Mouse (Mus musculus) limb, embryonic 13.5 days (tissue): ENCODE results near the gene Il10rb. TPM values are rescaled to one million over a fixed set of nuclear protein-coding genes. Genes with fewer than 3 reads are reported as not detected.

Experiments used
- ATAC-seq: fragments of 200-750 bp; cut with Nextera tagmentation; 2 replicates; pipeline ENCODE4 v1.8.0; 2017; ENCODE audit warnings: low read depth, moderate number of reproducible peaks, moderate TSS enrichment; ENCODE audit not compliant: low FRiP score
- H3K27ac ChIP-seq: fragments of 300-500 bp; sonication (generic); 2 replicates; pipeline ENCODE4 v1.5.1; 2015; ENCODE audit warnings: inconsistent platforms, mild to moderate bottlenecking, moderate library complexity
- H3K27me3 ChIP-seq: fragments of 300-500 bp; sonication (generic); 2 replicates; pipeline ENCODE4 v1.6.1; 2015; ENCODE audit warnings: mild to moderate bottlenecking, inconsistent platforms
- H3K36me3 ChIP-seq: fragments of 300-500 bp; sonication (generic); 2 replicates; pipeline ENCODE4 v1.6.1; 2015; ENCODE audit warnings: inconsistent platforms, mild to moderate bottlenecking, moderate library complexity
- H3K4me1 ChIP-seq: fragments of 300-500 bp; sonication (generic); 2 replicates; pipeline ENCODE4 v1.6.1; 2015; ENCODE audit warnings: inconsistent platforms
- H3K4me2 ChIP-seq: fragments of 300-500 bp; sonication (generic); replicated peaks from 2 replicates; pipeline ENCODE4 v1.6.1; 2015; ENCODE audit warnings: inconsistent platforms, mild to moderate bottlenecking, moderate library complexity
- H3K4me3 ChIP-seq: fragments of 300-500 bp; sonication (generic); 2 replicates; pipeline ENCODE4 v1.5.1; 2015; ENCODE audit warnings: moderate library complexity, mild to moderate bottlenecking, inconsistent platforms
- H3K9ac ChIP-seq: fragments of 300-500 bp; sonication (generic); 2 replicates; pipeline ENCODE4 v1.6.1; 2015; ENCODE audit warnings: mild to moderate bottlenecking, inconsistent platforms
- H3K9me3 ChIP-seq: fragments of 300-500 bp; sonication (generic); 2 replicates; pipeline ENCODE4 v1.6.1; 2016; ENCODE audit warnings: inconsistent platforms
- WGBS: fragments of 180-500 bp; shearing (Covaris S2); methylation state at CpG from one replicate; pipeline ENCODE4 v1.1.7; 2015; 5-methylcytosine and 5-hydroxymethylcytosine counted together
- polyA plus RNA-seq: library from polyadenylated mRNA; unstranded; fragments of >200 nt; fragmentation: Nextera tagmentation; extraction: Ambion mirVana; gene quantifications from 2 replicates; pipeline ENCODE4 v1.2.1, GENCODE M21; 2015

The Il10rb gene
- polyA plus RNA-seq, 1 experiment from 2014 or later, result 18.2 TPM

- 59% methylated on average over 10 of the region's 10 CpGs for WGBS
- peaks cover 66% of the 10 kb centered on the region for H3K36me3 ChIP-seq
- no peaks in the 10 kb centered on the region for H3K4me1 ChIP-seq
- no peak overlapping the region for H3K4me2 ChIP-seq
- no peak overlapping the region for H3K9ac ChIP-seq
- H3K4me3 ChIP-seq, result no peak overlapping the region
- no peaks in the 10 kb centered on the region; the same call in 1 of the 2 replicates for H3K9me3 ChIP-seq
- ATAC-seq, result no peak
- no peak overlapping the region for H3K27ac ChIP-seq
- H3K27me3 ChIP-seq, result no peaks in the 10 kb centered on the region
These were observed 20.3 kb upstream of the Il10rb start for GRCm38 (mm10) chr16:91385621-91386020.

- no peaks in the 10 kb centered on the region for H3K4me1 ChIP-seq
- no peaks in the 10 kb centered on the region; the same call in 1 of the 2 replicates for H3K9me3 ChIP-seq
- no peak overlapping the region for H3K9ac ChIP-seq
- 89% methylated on average over 10 of the region's 10 CpGs for WGBS
- no peak overlapping the region for H3K27ac ChIP-seq
- no peaks in the 10 kb centered on the region for H3K27me3 ChIP-seq
- no peak overlapping the region for H3K4me2 ChIP-seq
- ATAC-seq, result no peak
- H3K36me3 ChIP-seq, result peaks cover 68% of the 10 kb centered on the region
- H3K4me3 ChIP-seq, result no peak overlapping the region
These were observed 19.4 kb upstream of the Il10rb start for GRCm38 (mm10) chr16:91386419-91387120.

DNA sequence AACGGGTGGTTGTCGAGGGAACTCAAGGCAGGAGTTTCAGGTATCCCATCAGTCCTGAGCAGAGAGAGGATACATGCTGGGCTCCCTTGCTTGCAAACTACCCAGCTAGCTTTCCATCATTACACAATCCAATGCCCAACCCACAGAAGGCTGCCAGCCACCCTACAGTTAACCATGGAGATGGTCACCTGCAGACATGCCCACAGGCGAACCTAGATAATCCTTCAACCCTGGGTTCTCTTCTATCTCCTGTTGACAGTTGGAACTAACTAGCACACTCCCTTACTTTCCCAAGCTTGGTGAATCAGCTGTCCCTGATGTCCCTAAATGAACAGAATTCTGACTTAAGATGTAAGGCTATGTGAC, 18.9 kb upstream of the Il10rb start:
- ATAC-seq, result no peak

DNA sequence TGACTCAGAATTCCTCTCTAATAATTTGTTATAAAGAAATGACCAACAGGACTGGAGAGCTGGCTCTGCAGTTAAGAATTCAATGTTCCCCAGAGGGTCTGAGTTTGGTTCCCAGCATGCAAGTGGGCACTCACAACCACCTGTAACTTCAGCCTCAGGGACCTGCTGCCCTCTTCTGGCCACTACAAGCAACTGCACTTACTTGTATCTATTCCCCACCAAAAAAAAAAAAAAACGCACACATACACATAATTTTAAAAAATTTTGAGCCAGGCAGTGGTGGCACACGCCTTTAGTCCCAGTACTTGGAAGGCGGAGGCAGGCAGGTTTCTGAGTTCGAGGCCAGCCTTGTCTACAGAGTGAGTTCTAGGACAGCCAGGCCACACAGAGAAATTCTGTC, 15.9 kb upstream of the Il10rb start:
- no peaks in the 10 kb centered on the region for H3K4me1 ChIP-seq
- ATAC-seq, result no peak
- H3K9ac ChIP-seq, result no peak overlapping the region
- WGBS, result 87% methylated on average over 4 of the region's 4 CpGs
- peaks cover 80% of the 10 kb centered on the region for H3K36me3 ChIP-seq
- H3K4me3 ChIP-seq, result no peak overlapping the region
- H3K27ac ChIP-seq, result no peak overlapping the region
- no peaks in the 10 kb centered on the region; the same call in 1 of the 2 replicates for H3K9me3 ChIP-seq
- no peak overlapping the region for H3K4me2 ChIP-seq
- no peaks in the 10 kb centered on the region for H3K27me3 ChIP-seq

More for the DNA sequence above, 18.9 kb upstream of the Il10rb start:
- H3K36me3 ChIP-seq, result peaks cover 68% of the 10 kb centered on the region
- H3K9me3 ChIP-seq, result no peaks in the 10 kb centered on the region; the same call in 1 of the 2 replicates
- no peaks in the 10 kb centered on the region for H3K27me3 ChIP-seq
- no peak overlapping the region for H3K27ac ChIP-seq
- H3K4me3 ChIP-seq, result no peak overlapping the region
- no peak overlapping the region for H3K9ac ChIP-seq
- H3K4me2 ChIP-seq, result no peak overlapping the region
- H3K4me1 ChIP-seq, result no peaks in the 10 kb centered on the region
- WGBS, result 85% methylated on average over 3 of the region's 3 CpGs

- Histone ChIP-seq H3K4me1 (no peaks in the 10 kb centered on the region), H3K9ac (no peak within 1 kb of the TSS), H3K4me2 (no peak within 1 kb of the TSS), H3K27ac (no peak within 1 kb of the TSS), H3K4me3 (no peak within 1 kb of the TSS), H3K36me3 (peaks cover 85% of the 10 kb centered on the region), H3K27me3 (no peaks in the 10 kb centered on the region), H3K9me3 (no peaks in the 10 kb centered on the region; the same call in 1 of the 2 replicates)
- ATAC-seq, result no peak
- 80% methylated on average over 5 of the region's 5 CpGs for WGBS
These were observed 14.5 kb upstream of the Il10rb start, which contains the start of gene Gm21970 for GRCm38 (mm10) chr16:91391421-91391820. Gene Gm21970 (plus strand): TSS chr16:91391721.

GRCm38 (mm10) chr16:91394826-91395410, 11.0 kb upstream of the Il10rb start:
- Histone ChIP-seq H3K4me2 (no peak overlapping the region), H3K9me3 (no peaks in the 10 kb centered on the region), H3K36me3 (peaks cover 61% of the 10 kb centered on the region), H3K9ac (no peak overlapping the region), H3K27ac (no peak overlapping the region), H3K4me3 (no peak overlapping the region), H3K27me3 (no peaks in the 10 kb centered on the region), H3K4me1 (no peaks in the 10 kb centered on the region)
- WGBS, result 83% methylated on average over 4 of the region's 4 CpGs
- ATAC-seq, result no peak

DNA sequence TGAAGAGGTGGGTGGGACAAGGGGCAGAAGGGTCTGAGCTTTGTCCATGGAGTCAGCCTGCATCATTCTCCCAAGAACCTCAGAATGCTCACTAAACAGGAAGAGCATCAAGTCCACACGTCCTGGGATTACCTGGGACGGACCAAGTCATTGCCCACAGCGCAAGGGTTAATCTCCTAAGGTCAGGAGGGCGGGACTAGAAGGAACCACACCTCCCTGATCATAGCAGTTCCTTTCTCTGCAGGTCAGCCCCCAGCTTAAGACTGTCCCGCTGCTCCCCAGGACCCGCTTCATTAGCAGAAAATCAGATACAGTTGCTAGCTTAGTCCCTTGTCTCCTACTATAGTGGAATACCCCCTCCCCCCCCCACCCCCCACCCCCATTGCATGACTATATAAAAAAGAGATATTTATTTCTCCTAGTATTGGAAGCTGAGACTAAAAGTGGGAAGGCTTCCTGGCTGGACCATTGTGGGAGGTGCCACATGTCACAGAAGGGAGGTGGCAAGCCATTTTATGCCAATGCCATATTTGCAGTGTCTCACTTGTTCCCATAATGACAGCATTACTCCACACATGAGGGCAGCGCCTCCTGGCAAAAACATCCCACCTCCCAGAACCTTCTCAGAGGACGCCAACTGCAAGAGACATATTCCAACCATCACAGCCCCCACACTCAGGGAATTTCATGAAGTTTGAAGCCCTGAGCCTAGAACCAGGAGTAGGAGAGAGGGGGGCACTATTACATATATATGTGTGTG, 10.2 kb upstream of the Il10rb start:
- H3K36me3 ChIP-seq, result peaks cover 60% of the 10 kb centered on the region
- 58% methylated on average over 8 of the region's 8 CpGs for WGBS
- no peak overlapping the region for H3K27ac ChIP-seq

DNA sequence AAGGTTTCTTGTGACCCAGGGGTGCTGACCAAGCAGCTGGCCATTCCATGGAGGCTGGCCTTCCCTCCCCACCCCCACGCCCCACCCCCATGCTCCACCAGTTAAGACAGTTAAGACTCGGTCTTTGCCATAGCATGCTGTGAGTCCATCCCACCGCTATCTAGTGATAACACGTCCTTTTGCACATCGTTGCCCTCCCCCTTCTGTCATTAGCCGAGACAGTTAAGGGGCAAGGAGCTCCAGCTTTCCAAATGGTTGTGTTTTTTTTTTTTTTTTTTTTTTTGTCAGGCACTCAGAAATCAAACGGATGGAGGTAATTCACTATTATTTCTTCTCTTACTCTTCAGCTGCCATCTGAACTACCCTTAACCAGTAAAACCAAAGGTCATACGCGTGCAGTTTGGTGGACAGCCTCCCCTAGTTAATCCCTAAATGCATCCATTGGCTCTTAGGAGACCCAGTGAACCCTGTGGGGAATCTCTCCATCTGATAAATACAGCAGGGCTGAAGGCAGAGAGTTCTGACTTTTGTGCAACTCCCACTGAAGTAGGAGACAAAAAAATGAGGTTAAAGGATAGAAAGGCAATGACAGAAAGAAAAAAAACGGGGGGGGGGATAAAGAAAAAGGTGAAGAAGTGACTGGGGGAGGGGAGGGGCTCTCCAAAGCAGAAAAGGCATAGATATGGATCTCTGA, 9.0 kb upstream of the Il10rb start:
- Histone ChIP-seq H3K36me3 (peaks cover 53% of the 10 kb centered on the region), H3K9me3 (no peaks in the 10 kb centered on the region), H3K27me3 (no peaks in the 10 kb centered on the region), H3K4me2 (no peak overlapping the region), H3K4me1 (peaks cover 18% of the 10 kb centered on the region), H3K27ac (no peak overlapping the region), H3K4me3 (no peak overlapping the region), H3K9ac (no peak overlapping the region)
- WGBS, result 71% methylated on average over 10 of the region's 10 CpGs
- no peak for ATAC-seq

More for the DNA sequence above, 10.2 kb upstream of the Il10rb start:
- no peaks in the 10 kb centered on the region for H3K27me3 ChIP-seq
- no peak overlapping the region for H3K4me2 ChIP-seq
- no peak overlapping the region for H3K9ac ChIP-seq
- peaks cover 7% of the 10 kb centered on the region for H3K4me1 ChIP-seq
- no peak overlapping the region for H3K4me3 ChIP-seq
- no peak for ATAC-seq
- no peaks in the 10 kb centered on the region for H3K9me3 ChIP-seq

DNA sequence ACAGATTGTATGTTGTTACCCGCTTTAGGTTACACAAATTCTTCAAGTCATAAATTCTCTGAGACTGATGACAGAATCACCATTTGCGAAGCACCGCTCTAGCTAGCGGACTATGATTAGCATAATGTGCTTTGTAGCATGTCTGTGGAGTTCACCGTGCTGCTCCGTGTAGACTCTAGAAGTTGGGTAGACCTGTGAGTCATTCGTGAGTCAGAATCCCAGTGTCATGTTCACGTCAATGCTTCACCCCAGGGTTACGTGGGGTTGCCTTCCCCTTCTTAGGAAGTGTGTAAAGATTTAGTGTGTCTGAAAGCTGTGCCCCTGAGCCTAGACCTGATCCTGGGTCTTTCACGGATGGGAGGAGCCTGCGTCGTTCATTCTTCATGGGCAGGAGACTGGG, 7.9 kb upstream of the Il10rb start:
- H3K4me2 ChIP-seq, result no peak overlapping the region
- peaks cover 43% of the 10 kb centered on the region for H3K36me3 ChIP-seq
- H3K27me3 ChIP-seq, result no peaks in the 10 kb centered on the region
- ATAC-seq, result no peak
- no peak overlapping the region for H3K27ac ChIP-seq
- peaks cover 26% of the 10 kb centered on the region for H3K4me1 ChIP-seq
- no peak overlapping the region for H3K4me3 ChIP-seq
- no peak overlapping the region for H3K9ac ChIP-seq
- no peaks in the 10 kb centered on the region for H3K9me3 ChIP-seq
- WGBS, result 91% methylated on average over 12 of the region's 12 CpGs

GRCm38 (mm10) chr16:91398944-91399343, 7.0 kb upstream of the Il10rb start:
- peaks cover 39% of the 10 kb centered on the region for H3K36me3 ChIP-seq
- WGBS, result 93% methylated on average over 7 of the region's 7 CpGs

DNA sequence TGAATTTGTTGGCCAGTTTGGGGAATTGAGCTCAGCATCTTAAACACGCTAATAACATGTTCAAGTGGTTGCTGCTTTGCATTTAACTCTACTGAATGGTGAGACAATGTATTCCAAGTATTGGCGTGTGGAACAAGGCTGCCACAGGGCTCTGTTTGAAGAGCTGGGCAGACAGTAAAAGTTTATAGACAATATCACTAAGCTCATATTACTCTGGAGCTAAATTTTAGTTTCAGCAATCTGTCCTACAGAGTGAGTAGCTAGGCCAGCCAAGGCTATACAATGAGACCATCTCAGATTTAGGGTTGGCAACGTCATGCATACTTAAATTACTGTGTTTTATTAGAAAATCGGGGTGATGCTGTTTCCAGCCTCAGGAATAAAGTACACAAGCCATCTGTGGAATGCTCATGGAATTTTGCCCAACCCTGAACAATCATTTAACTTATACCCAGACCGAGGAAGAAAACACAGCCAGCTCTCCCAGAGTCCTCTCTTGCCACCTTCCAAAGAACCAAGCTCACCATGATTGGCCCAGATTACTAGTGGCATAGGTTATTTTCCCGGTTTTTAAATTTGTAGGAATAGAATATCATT, 4.3 kb upstream of the Il10rb start:
- Histone ChIP-seq H3K4me1 (peaks cover 33% of the 10 kb centered on the region), H3K4me3 (no peak overlapping the region), H3K4me2 (no peak overlapping the region; the same call in 1 of the 2 replicates), H3K27ac (peak overlapping the region; percentile 61; the same call in 1 of the 2 replicates), H3K9ac (no peak overlapping the region), H3K9me3 (no peaks in the 10 kb centered on the region), H3K27me3 (no peaks in the 10 kb centered on the region), H3K36me3 (peaks cover 25% of the 10 kb centered on the region)
- WGBS, result 42% methylated on average over 6 of the region's 6 CpGs
- peak; percentile 54 for ATAC-seq

More at GRCm38 (mm10) chr16:91398944-91399343, 7.0 kb upstream of the Il10rb start:
- Histone ChIP-seq H3K9me3 (no peaks in the 10 kb centered on the region), H3K27ac (no peak overlapping the region), H3K4me2 (no peak overlapping the region), H3K27me3 (no peaks in the 10 kb centered on the region), H3K9ac (no peak overlapping the region), H3K4me1 (peaks cover 26% of the 10 kb centered on the region), H3K4me3 (no peak overlapping the region)
- no peak for ATAC-seq
